Mouse (Mus musculus): Measurements from ENCODE around the gene Hyls1.

DNA sequence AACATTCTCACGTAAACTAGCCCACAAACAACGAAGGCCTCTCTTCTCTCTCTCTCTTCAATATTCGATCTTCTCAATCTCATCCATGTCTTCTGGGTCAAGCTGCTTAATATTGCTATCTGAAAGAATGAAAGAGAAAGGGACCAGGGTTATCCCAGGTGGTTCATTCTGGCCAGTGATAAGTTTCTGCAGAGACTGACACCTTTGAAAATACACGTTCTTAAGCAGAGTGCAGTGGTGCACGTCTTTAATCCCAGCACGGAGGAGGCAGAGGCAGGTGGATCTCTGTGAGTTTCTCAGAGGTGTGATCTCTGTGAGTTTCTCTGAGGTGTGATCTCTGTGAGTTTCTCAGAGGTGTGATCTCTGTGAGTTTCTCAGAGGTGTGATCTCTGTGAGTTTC, 28.3 kb downstream of the Hyls1 start:
- TF ChIP-seq CTCF (IDR thresholded peaks at IDR 0.05; ENCODE audit: control insufficient read depth, insufficient read depth, insufficient replicate concordance, low read depth, low read length) (no peak), POLR2A (IDR thresholded peaks at IDR 0.05; ENCODE audit: control insufficient read depth, low read depth, low read length) (no peak)

All from testis, adult 2 months (tissue).